Mouse (Mus musculus) retina, postnatal 1 day (tissue): Measurements from ENCODE around the gene Raet1e.
"Not testable (repeated sequence)": the region's sequence is repeated elsewhere in the genome, so short reads cannot be mapped to it uniquely, and the experiment has no call there.

ENCODE experiments used
- DNase-seq: peaks from one replicate; pipeline ENCODE4 v3.0.0-alpha.2; 2012

The Raet1e gene

GRCm38 (mm10) chr10:22274445-22275057 is 116.2 kb downstream of the Raet1e start:
- DNase-seq: peak; percentile 6

GRCm38 (mm10) chr10:22278468-22278867 is 120.1 kb downstream of the Raet1e start:
- not testable (repeated sequence) for DNase-seq

GRCm38 (mm10) chr10:22282816-22283215 is 124.4 kb downstream of the Raet1e start:
- DNase-seq: no peak

- no peak for DNase-seq
Measured at GRCm38 (mm10) chr10:22295676-22296075, 137.3 kb downstream of the Raet1e start.

GRCm38 (mm10) chr10:22297033-22297762 is 138.8 kb downstream of the Raet1e start:
- DNase-seq: no peak

GRCm38 (mm10) chr10:22297766-22298461 is 139.5 kb downstream of the Raet1e start:
- no peak for DNase-seq

- no peak for DNase-seq
Measured at GRCm38 (mm10) chr10:22299324-22299723, 141.0 kb downstream of the Raet1e start.

- DNase-seq: no peak
Measured at GRCm38 (mm10) chr10:22301641-22302040, 143.3 kb downstream of the Raet1e start.

- DNase-seq: no peak
Measured at GRCm38 (mm10) chr10:22302344-22303057, 144.1 kb downstream of the Raet1e start.

- no peak for DNase-seq
Measured at GRCm38 (mm10) chr10:22303736-22304135, 145.4 kb downstream of the Raet1e start.

GRCm38 (mm10) chr10:22305801-22306200 is 147.4 kb downstream of the Raet1e start:
- no peak for DNase-seq

- no peak for DNase-seq
Measured at GRCm38 (mm10) chr10:22306452-22306851, 148.1 kb downstream of the Raet1e start.

- no peak for DNase-seq
Measured at GRCm38 (mm10) chr10:22308221-22308620, 149.9 kb downstream of the Raet1e start.

GRCm38 (mm10) chr10:22322858-22323257 is 164.5 kb downstream of the Raet1e start:
- DNase-seq: no peak

- DNase-seq: not testable (repeated sequence)
Measured at GRCm38 (mm10) chr10:22345721-22346120, 187.4 kb downstream of the Raet1e start.

GRCm38 (mm10) chr10:22353548-22354195 is 195.3 kb downstream of the Raet1e start:
- DNase-seq: not testable (repeated sequence)

- DNase-seq: not testable (repeated sequence)
Measured at GRCm38 (mm10) chr10:22354196-22354574, 195.8 kb downstream of the Raet1e start.

GRCm38 (mm10) chr10:22357373-22357772 is 199.0 kb downstream of the Raet1e start:
- not testable (repeated sequence) for DNase-seq

GRCm38 (mm10) chr10:22360252-22360651 is 201.9 kb downstream of the Raet1e start, which contains the start of gene Raet1d:
Gene Raet1d, plus strand, starts transcription at chr10:22360552.
- not testable (repeated sequence) for DNase-seq

GRCm38 (mm10) chr10:22360957-22361356 is 202.6 kb downstream of the Raet1e start:
- not testable (repeated sequence) for DNase-seq

GRCm38 (mm10) chr10:22361415-22362352 is 203.3 kb downstream of the Raet1e start:
- peak; percentile 31 for DNase-seq
